Mouse (Mus musculus) spleen, postnatal 4 days (tissue): ENCODE measurements at regions not wholly inside any gene's neighbourhood (a gene's known extent, or its start where the extent isn't known, plus 50 kb on each side); places are given as distances from the start of the nearest gene placed in this dataset.
"Not testable (repeated sequence)": the region's sequence is repeated elsewhere in the genome, so short reads cannot be mapped to it uniquely, and the experiment has no call there.

Experiments
- DNase-seq, 2 experiments: peaks; one replicate each; pipeline ENCODE4 v3.0.0; 2022; ENCODE audit warnings: low spot score in 2 of 2

GRCm38 (mm10) chr3:79002173-79002848 lies 284.0 kb downstream of the Rapgef2 start:
- DNase-seq, result no peak

GRCm38 (mm10) chr3:79001754-79002153 lies 284.6 kb downstream of the Rapgef2 start:
- DNase-seq, result no peak

GRCm38 (mm10) chr3:79000293-79000692 lies 286.0 kb downstream of the Rapgef2 start:
- no peak for DNase-seq

- DNase-seq, result no peak
These were observed 286.5 kb downstream of the Rapgef2 start for GRCm38 (mm10) chr3:78999803-79000202.

GRCm38 (mm10) chr3:78988120-78988519 lies 298.2 kb downstream of the Rapgef2 start:
- peak in 1 of 2 experiments; percentile 19 for DNase-seq

GRCm38 (mm10) chr3:78986726-78987125 lies 299.6 kb downstream of the Rapgef2 start:
- no peak for DNase-seq

GRCm38 (mm10) chr3:78981057-78981456 lies 305.3 kb downstream of the Rapgef2 start:
- peak in 1 of 2 experiments; percentile 51 for DNase-seq

- DNase-seq, result no peak
These were observed 307.5 kb downstream of the Rapgef2 start for GRCm38 (mm10) chr3:78978781-78979180.

- DNase-seq, result peak in 1 of 2 experiments; percentile 62
These were observed 319.4 kb downstream of the Rapgef2 start for GRCm38 (mm10) chr3:78966683-78967549.

- DNase-seq, result no peak
These were observed 322.0 kb downstream of the Rapgef2 start for GRCm38 (mm10) chr3:78964231-78964858.

GRCm38 (mm10) chr3:78958781-78959180 lies 327.5 kb downstream of the Rapgef2 start:
- DNase-seq, result no peak

- no peak for DNase-seq
These were observed 331.0 kb downstream of the Rapgef2 start for GRCm38 (mm10) chr3:78955364-78955763.

- not testable (repeated sequence) for DNase-seq
These were observed 336.9 kb downstream of the Rapgef2 start for GRCm38 (mm10) chr3:78949385-78949784.

GRCm38 (mm10) chr3:78948700-78949099 lies 337.6 kb downstream of the Rapgef2 start:
- no peak for DNase-seq

GRCm38 (mm10) chr3:78948171-78948570 lies 338.1 kb downstream of the Rapgef2 start:
- peak; percentile 33 to 66 for DNase-seq

GRCm38 (mm10) chr3:78947183-78947582 lies 339.1 kb downstream of the Rapgef2 start:
- DNase-seq, result no peak

GRCm38 (mm10) chr3:78944185-78944584 lies 342.1 kb downstream of the Rapgef2 start:
- DNase-seq, result no peak

GRCm38 (mm10) chr3:78932975-78933374 lies 353.3 kb downstream of the Rapgef2 start:
- DNase-seq, result no peak

GRCm38 (mm10) chr3:78919850-78920249 lies 366.5 kb downstream of the Rapgef2 start:
- no peak for DNase-seq

GRCm38 (mm10) chr3:78919407-78919806 lies 366.9 kb downstream of the Rapgef2 start:
- peak; percentile 64 to 86 for DNase-seq

- no peak for DNase-seq
These were observed 378.0 kb downstream of the Rapgef2 start for GRCm38 (mm10) chr3:78908196-78908844.

GRCm38 (mm10) chr3:78907778-78908177 lies 378.5 kb downstream of the Rapgef2 start:
- DNase-seq, result no peak
